Mouse (Mus musculus) hindbrain, embryonic 10.5 days (tissue): ENCODE data around the gene Cct2. TPM values are rescaled to one million over a fixed set of nuclear protein-coding genes. Genes with fewer than 3 reads are reported as not detected.

Source experiments
- DNase-seq: peaks from one replicate; pipeline ENCODE4 v3.0.0-alpha.2; 2017; ENCODE audit warnings: low spot score
- H3K27ac ChIP-seq: fragments of 300-500 bp; sonication (generic); 2 replicates; pipeline ENCODE4 v1.5.1; 2016; ENCODE audit warnings: mild to moderate bottlenecking, moderate library complexity
- H3K27me3 ChIP-seq: fragments of 300-500 bp; sonication (generic); 2 replicates; pipeline ENCODE4 v1.6.1; 2016; ENCODE audit warnings: mild to moderate bottlenecking; ENCODE audit not compliant: poor library complexity, insufficient read depth, severe bottlenecking
- H3K36me3 ChIP-seq: fragments of 300-500 bp; sonication (generic); 2 replicates; pipeline ENCODE4 v1.6.1; 2016; ENCODE audit warnings: mild to moderate bottlenecking, moderate library complexity
- H3K4me1 ChIP-seq: fragments of 300-500 bp; sonication (generic); replicated peaks from 2 replicates; pipeline ENCODE4 v1.6.1; 2016; ENCODE audit warnings: mild to moderate bottlenecking
- H3K4me3 ChIP-seq: fragments of 300-500 bp; sonication (generic); 2 replicates; pipeline ENCODE4 v1.5.1; 2016; ENCODE audit warnings: mild to moderate bottlenecking, moderate library complexity
- H3K9me3 ChIP-seq: fragments of 300-500 bp; sonication (generic); 2 replicates; pipeline ENCODE4 v1.6.1; 2016; ENCODE audit warnings: mild to moderate bottlenecking, moderate library complexity
- WGBS: fragments of 180-500 bp; shearing (Covaris S2); methylation state at CpG from one replicate; pipeline ENCODE4 v1.1.7; 2016; 5-methylcytosine and 5-hydroxymethylcytosine counted together
- polyA plus RNA-seq: library from polyadenylated mRNA; unstranded; fragments of >200 nt; fragmentation: Nextera tagmentation; extraction: Ambion mirVana; gene quantifications from 2 replicates; pipeline ENCODE4 v1.2.1, GENCODE M21; 2016

The Cct2 gene
- polyA plus RNA-seq = 264 and 323 TPM in 2 replicates

- peak; percentile 98 for DNase-seq
- no peaks in the 10 kb centered on the region for H3K27me3 ChIP-seq
- WGBS = under 1% methylated on average over 68 of the region's 68 CpGs
- peak within 1 kb of the TSS; percentile 96 for H3K27ac ChIP-seq
- peaks cover 14% of the 10 kb centered on the region for H3K4me1 ChIP-seq
- H3K36me3 ChIP-seq = peaks cover 38% of the 10 kb centered on the region
- H3K9me3 ChIP-seq = no peaks in the 10 kb centered on the region
- peak within 1 kb of the TSS; percentile 91 for H3K4me3 ChIP-seq
These were observed at the start of gene Cct2 for GRCm38 (mm10) chr10:117063254-117064021. Gene Cct2, minus strand, starts transcription at chr10:117063814.

GRCm38 (mm10) chr10:117112545-117112944 lies 48.9 kb upstream of the Cct2 start:
- Histone ChIP-seq H3K36me3 (no peaks in the 10 kb centered on the region), H3K27me3 (no peaks in the 10 kb centered on the region), H3K27ac (no peak overlapping the region; the same call in 1 of the 2 replicates), H3K9me3 (no peaks in the 10 kb centered on the region), H3K4me3 (no peak overlapping the region), H3K4me1 (peaks cover 30% of the 10 kb centered on the region)
- WGBS = 42% methylated on average over 2 of the region's 2 CpGs
- DNase-seq = no peak

GRCm38 (mm10) chr10:117111455-117111854 lies 47.8 kb upstream of the Cct2 start:
- peak; percentile 17 for DNase-seq
- no peaks in the 10 kb centered on the region for H3K9me3 ChIP-seq
- no peak overlapping the region for H3K4me3 ChIP-seq
- H3K27ac ChIP-seq = peak overlapping the region; percentile 16; the same call in 1 of the 2 replicates
- H3K4me1 ChIP-seq = peaks cover 36% of the 10 kb centered on the region
- WGBS = 64% methylated on average over 7 of the region's 7 CpGs
- H3K36me3 ChIP-seq = no peaks in the 10 kb centered on the region
- H3K27me3 ChIP-seq = no peaks in the 10 kb centered on the region

- WGBS = 76% methylated on average over 3 of the region's 3 CpGs
- no peaks in the 10 kb centered on the region for H3K36me3 ChIP-seq
- peaks cover 45% of the 10 kb centered on the region for H3K4me1 ChIP-seq
- no peak for DNase-seq
- H3K27ac ChIP-seq = no peak overlapping the region
- H3K9me3 ChIP-seq = no peaks in the 10 kb centered on the region
- H3K4me3 ChIP-seq = no peak overlapping the region
- no peaks in the 10 kb centered on the region for H3K27me3 ChIP-seq
These were observed 46.7 kb upstream of the Cct2 start for GRCm38 (mm10) chr10:117110271-117110670.

GRCm38 (mm10) chr10:117106686-117107085 lies 43.1 kb upstream of the Cct2 start:
- Histone ChIP-seq H3K36me3 (no peaks in the 10 kb centered on the region), H3K9me3 (no peaks in the 10 kb centered on the region), H3K4me3 (no peak overlapping the region), H3K4me1 (peaks cover 30% of the 10 kb centered on the region), H3K27me3 (no peaks in the 10 kb centered on the region), H3K27ac (peak overlapping the region; percentile 59)
- no peak for DNase-seq
- 29% methylated on average over 3 of the region's 3 CpGs for WGBS

GRCm38 (mm10) chr10:117106244-117106643 lies 42.6 kb upstream of the Cct2 start:
- DNase-seq = no peak
- Histone ChIP-seq H3K4me1 (peaks cover 26% of the 10 kb centered on the region), H3K27me3 (no peaks in the 10 kb centered on the region), H3K27ac (peak overlapping the region; percentile 59), H3K36me3 (no peaks in the 10 kb centered on the region), H3K9me3 (no peaks in the 10 kb centered on the region), H3K4me3 (no peak overlapping the region)
- WGBS = 15% methylated on average over 4 of the region's 4 CpGs

- 0 out of 2 replicates have a peak overlapping the region, but pooled peaks have one; percentile 3 for H3K27ac ChIP-seq
- peaks cover 3% of the 10 kb centered on the region; the same call in 1 of the 2 replicates for H3K36me3 ChIP-seq
- H3K4me1 ChIP-seq = peaks cover 20% of the 10 kb centered on the region
- no peak for DNase-seq
- H3K4me3 ChIP-seq = no peak overlapping the region
- WGBS = 79% methylated on average over 4 of the region's 4 CpGs
- H3K27me3 ChIP-seq = no peaks in the 10 kb centered on the region
- H3K9me3 ChIP-seq = no peaks in the 10 kb centered on the region
These were observed 41.4 kb upstream of the Cct2 start for GRCm38 (mm10) chr10:117105015-117105414.

- no peaks in the 10 kb centered on the region for H3K9me3 ChIP-seq
These were observed 40.4 kb upstream of the Cct2 start for GRCm38 (mm10) chr10:117103854-117104598.

GRCm38 (mm10) chr10:117100175-117100574 lies 36.6 kb upstream of the Cct2 start:
- Histone ChIP-seq H3K27ac (no peak overlapping the region), H3K36me3 (peaks cover 11% of the 10 kb centered on the region), H3K9me3 (no peaks in the 10 kb centered on the region), H3K4me3 (no peak overlapping the region), H3K27me3 (no peaks in the 10 kb centered on the region), H3K4me1 (peaks cover 22% of the 10 kb centered on the region)
- WGBS = 72% methylated on average over 5 of the region's 5 CpGs
- DNase-seq = no peak

More at GRCm38 (mm10) chr10:117103854-117104598, 40.4 kb upstream of the Cct2 start:
- no peak for DNase-seq
- Histone ChIP-seq H3K4me3 (no peak overlapping the region), H3K27me3 (no peaks in the 10 kb centered on the region), H3K4me1 (peaks cover 27% of the 10 kb centered on the region), H3K36me3 (peaks cover 3% of the 10 kb centered on the region; the same call in 1 of the 2 replicates), H3K27ac (no peak overlapping the region)

GRCm38 (mm10) chr10:117097116-117097698 lies 33.6 kb upstream of the Cct2 start:
- Histone ChIP-seq H3K4me1 (peaks cover 39% of the 10 kb centered on the region), H3K4me3 (no peak overlapping the region), H3K27me3 (no peaks in the 10 kb centered on the region), H3K36me3 (peaks cover 17% of the 10 kb centered on the region), H3K9me3 (no peaks in the 10 kb centered on the region), H3K27ac (peak overlapping the region; percentile 54; the same call in 1 of the 2 replicates)
- DNase-seq = no peak
- WGBS = 64% methylated on average over 2 of the region's 2 CpGs

GRCm38 (mm10) chr10:117096096-117096495 lies 32.5 kb upstream of the Cct2 start:
- Histone ChIP-seq H3K27ac (no peak overlapping the region; the same call in 1 of the 2 replicates), H3K4me3 (no peak overlapping the region), H3K9me3 (no peaks in the 10 kb centered on the region), H3K27me3 (no peaks in the 10 kb centered on the region), H3K4me1 (peaks cover 39% of the 10 kb centered on the region), H3K36me3 (peaks cover 21% of the 10 kb centered on the region)
- WGBS = 88% methylated on average over 6 of the region's 6 CpGs
- DNase-seq = no peak

GRCm38 (mm10) chr10:117094504-117095329 lies 31.1 kb upstream of the Cct2 start:
- WGBS = 36% methylated on average over 15 of the region's 15 CpGs
- Histone ChIP-seq H3K4me3 (peak overlapping the region; percentile 16; the same call in 1 of the 2 replicates), H3K36me3 (peaks cover 20% of the 10 kb centered on the region; the same call in 1 of the 2 replicates), H3K9me3 (no peaks in the 10 kb centered on the region), H3K27ac (peak overlapping the region; percentile 86), H3K4me1 (peaks cover 39% of the 10 kb centered on the region), H3K27me3 (no peaks in the 10 kb centered on the region)
- DNase-seq = peak; percentile 76
